Mouse (Mus musculus) hindbrain, embryonic 13.5 days (tissue): ENCODE measurements around the gene Otogl. TPM values are rescaled to one million over a fixed set of nuclear protein-coding genes. Genes with fewer than 3 reads are reported as not detected.

ENCODE experiments used
- polyA plus RNA-seq: library from polyadenylated mRNA; unstranded; fragments of >200 nt; fragmentation: Nextera tagmentation; extraction: Ambion mirVana; gene quantifications from 2 replicates; pipeline ENCODE4 v1.2.1, GENCODE M21; 2015

The Otogl gene
- polyA plus RNA-seq, 1 experiment from 2014 or later = 0.03 TPM

Other genes starting within 250 kb of the Otogl start
- 0.08 and 0.12 TPM in 2 replicates for gene Ptprq, start 192.1 kb downstream of the Otogl start, polyA plus RNA-seq